Mouse (Mus musculus): ENCODE measurements around the gene Cnih3.

DNA sequence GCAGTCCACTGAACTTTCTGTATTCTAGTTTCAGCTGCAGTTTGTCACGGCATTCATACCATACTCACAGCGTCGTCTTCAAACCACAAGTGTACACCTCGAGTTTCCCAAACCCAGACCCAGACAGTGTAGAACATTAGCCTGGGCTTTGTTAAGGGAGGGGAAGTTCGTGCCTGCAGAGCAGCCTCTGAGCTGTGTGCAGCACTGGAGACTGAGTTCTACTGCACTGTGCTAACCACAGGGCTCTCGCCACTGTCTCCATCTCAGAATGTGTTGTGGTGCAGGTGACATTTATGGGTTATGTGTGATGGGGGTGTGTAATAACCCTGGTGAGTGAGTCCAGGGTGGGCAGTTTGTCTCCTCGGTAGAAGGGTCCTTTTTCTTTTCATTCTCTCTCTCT, 104.5 kb downstream of the Cnih3 start:
- no peak for TF ChIP-seq CTCF (IDR thresholded peaks at IDR 0.05; ENCODE audit: low read depth, low read length)
- no peak for TF ChIP-seq TAL1 (conservative IDR thresholded peaks at IDR 0.05; ENCODE audit: low read depth, low read length)
- no peak for TF ChIP-seq POLR2AphosphoS5 (IDR thresholded peaks at IDR 0.05; ENCODE audit: insufficient replicate concordance, low read depth, low read length)

All from G1E (cell line).